Comparison of ENCODE assay signal across 8 mouse cellular contexts in genomic region chr4:116073146-116073545, GRCm38 (mm10). TPM values are rescaled to one million over a fixed set of nuclear protein-coding genes. Genes with fewer than 3 reads are reported as not detected.
A peak's percentile ranks its signal among the peaks of the same experiment; 100 is the strongest.
DNase-seq lines count a peak whose midpoint lies in the region; ATAC-seq lines count a peak whose summit lies in the region.

No protein-coding gene starts in this region.

- peak overlapping the region; percentile 25 for H3K4me3 ChIP-seq in heart, embryonic 12.5 days
- peak overlapping the region; percentile 92 for H3K4me3 ChIP-seq in heart, embryonic 16.5 days (ENCODE audit: low read length)
- 0 out of 2 replicates have a peak overlapping the region, but pooled peaks have one; percentile 1 for H3K4me3 ChIP-seq in midbrain, embryonic 13.5 days (replicated peaks)

- no peak for DNase-seq in heart, postnatal 14 days
- DNase-seq in MEL-GATA-1-ER (ENCODE audit: extremely low read depth, low read depth) = peak; percentile 33
- no peak for DNase-seq in spleen, postnatal 36 days (ENCODE audit: low spot score in 2 of 2)
- DNase-seq in testis, postnatal 14 days (ENCODE audit: low spot score) = no peak

- peak overlapping the region; percentile 65 for H3K4me2 ChIP-seq in heart, embryonic 12.5 days
- H3K4me2 ChIP-seq in heart, embryonic 16.5 days (ENCODE audit: low read depth, low read length) = peak overlapping the region; percentile 87
- H3K4me2 ChIP-seq in midbrain, embryonic 13.5 days (replicated peaks) = peak overlapping the region; percentile 97

- H3K27ac ChIP-seq in heart, embryonic 12.5 days (ENCODE audit: poor library complexity, severe bottlenecking) = no peak overlapping the region
- no peak overlapping the region for H3K27ac ChIP-seq in heart, embryonic 16.5 days (ENCODE audit: low read length)
- no peak overlapping the region for H3K27ac ChIP-seq in midbrain, embryonic 13.5 days

- peak overlapping the region; percentile 55; the same call in 1 of the 2 replicates for H3K9ac ChIP-seq in heart, embryonic 12.5 days
- peak overlapping the region; percentile 52 for H3K9ac ChIP-seq in heart, embryonic 16.5 days (ENCODE audit: low read length)
- 0 out of 2 replicates have a peak overlapping the region, but pooled peaks have one; percentile 29 for H3K9ac ChIP-seq in midbrain, embryonic 13.5 days (replicated peaks)

- ATAC-seq in heart, embryonic 12.5 days (ENCODE audit: insufficient number of reproducible peaks, low FRiP score) = no peak
- ATAC-seq in heart, embryonic 16.5 days (replicated peaks; ENCODE audit: extremely low read depth, insufficient read depth, low FRiP score) = no peak
- ATAC-seq in midbrain, embryonic 13.5 days = no peak
- ATAC-seq in cerebellum, adult (ENCODE audit: insufficient number of reproducible peaks, low FRiP score, low TSS enrichment) = no peak

- intact Hi-C loops in heart, postnatal 14 days (cut with DNase I) = no loop called here

- H3K4me1 ChIP-seq in heart, embryonic 12.5 days (replicated peaks) = peaks cover 34% of the 10 kb centered on the region
- H3K4me1 ChIP-seq in heart, embryonic 16.5 days (ENCODE audit: control insufficient read depth, insufficient read depth, low read length) = peaks cover 27% of the 10 kb centered on the region
- peaks cover 36% of the 10 kb centered on the region for H3K4me1 ChIP-seq in midbrain, embryonic 13.5 days (replicated peaks)

- H3K9me3 ChIP-seq in heart, embryonic 12.5 days (replicated peaks) = no peaks in the 10 kb centered on the region
- H3K9me3 ChIP-seq in heart, embryonic 16.5 days (replicated peaks; ENCODE audit: control insufficient read depth, low read length) = no peaks in the 10 kb centered on the region
- no peaks in the 10 kb centered on the region for H3K9me3 ChIP-seq in midbrain, embryonic 13.5 days

- H3K27me3 ChIP-seq in heart, embryonic 12.5 days (replicated peaks) = no peaks in the 10 kb centered on the region
- H3K27me3 ChIP-seq in heart, embryonic 16.5 days (ENCODE audit: control insufficient read depth, insufficient read depth, low read length) = no peaks in the 10 kb centered on the region
- H3K27me3 ChIP-seq in midbrain, embryonic 13.5 days = no peaks in the 10 kb centered on the region

- 56% methylated on average over 4 of the region's 4 CpGs for WGBS in heart, embryonic 12.5 days
- 45% methylated on average over 4 of the region's 4 CpGs for WGBS in heart, embryonic 16.5 days
- WGBS in midbrain, embryonic 13.5 days = 56% methylated on average over 4 of the region's 4 CpGs

- H3K36me3 ChIP-seq in heart, embryonic 12.5 days = peaks cover 26% of the 10 kb centered on the region
- H3K36me3 ChIP-seq in heart, embryonic 16.5 days (ENCODE audit: control insufficient read depth, insufficient read depth) = peaks cover 21% of the 10 kb centered on the region
- peaks cover 19% of the 10 kb centered on the region for H3K36me3 ChIP-seq in midbrain, embryonic 13.5 days

RNA-seq across cellular contexts. Expression of gene Uqcrh, which starts 1.7 kb away (rescaled TPM):
- 868 and 885 TPM in 2 replicates for polyA plus RNA-seq in heart, embryonic 12.5 days (2016; fragmentation: Nextera tagmentation; extraction: Ambion mirVana)
- total RNA-seq in heart, postnatal 14 days (2021) = 1,000 to 10,000 TPM; 1,830 to 1,899 TPM
- 1,257 and 1,258 TPM in 2 replicates for polyA plus RNA-seq in heart, embryonic 16.5 days (2015; fragmentation: Nextera tagmentation; extraction: Ambion mirVana)
- 434 and 439 TPM in 2 replicates for polyA plus RNA-seq in midbrain, embryonic 13.5 days (2015; fragmentation: Nextera tagmentation; extraction: Ambion mirVana)

RNA-seq across cellular contexts. Expression of gene Lrrc41, which starts 1.9 kb away (rescaled TPM):
- polyA plus RNA-seq in heart, embryonic 12.5 days (2016; fragmentation: Nextera tagmentation; extraction: Ambion mirVana) = 60.2 and 63.3 TPM in 2 replicates
- total RNA-seq in heart, postnatal 14 days (2021) = 10 to 100 TPM; 30.7 to 31.5 TPM
- 53.8 and 55.3 TPM in 2 replicates for polyA plus RNA-seq in heart, embryonic 16.5 days (2015; fragmentation: Nextera tagmentation; extraction: Ambion mirVana)
- 62.1 and 67.1 TPM in 2 replicates for polyA plus RNA-seq in midbrain, embryonic 13.5 days (2015; fragmentation: Nextera tagmentation; extraction: Ambion mirVana)

RNA-seq across cellular contexts. Expression of gene Nsun4, which starts 19.5 kb away (rescaled TPM):
- 24.9 and 28.8 TPM in 2 replicates for polyA plus RNA-seq in heart, embryonic 12.5 days (2016; fragmentation: Nextera tagmentation; extraction: Ambion mirVana)
- 10 to 100 TPM; 24.4 to 25.6 TPM for total RNA-seq in heart, postnatal 14 days (2021)
- polyA plus RNA-seq in heart, embryonic 16.5 days (2015; fragmentation: Nextera tagmentation; extraction: Ambion mirVana) = 32.4 and 33.6 TPM in 2 replicates
- polyA plus RNA-seq in midbrain, embryonic 13.5 days (2015; fragmentation: Nextera tagmentation; extraction: Ambion mirVana) = 17.5 and 17.9 TPM in 2 replicates

RNA-seq across cellular contexts. Expression of gene Rad54l, which starts 50.3 kb away (rescaled TPM):
- 25.1 and 25.9 TPM in 2 replicates for polyA plus RNA-seq in heart, embryonic 12.5 days (2016; fragmentation: Nextera tagmentation; extraction: Ambion mirVana)
- 1 to 10 TPM in 1 of 2 experiments, under 1 TPM in 1; 0.81 to 1.5 TPM for total RNA-seq in heart, postnatal 14 days (2021)
- polyA plus RNA-seq in heart, embryonic 16.5 days (2015; fragmentation: Nextera tagmentation; extraction: Ambion mirVana) = 18.5 and 20.2 TPM in 2 replicates
- polyA plus RNA-seq in midbrain, embryonic 13.5 days (2015; fragmentation: Nextera tagmentation; extraction: Ambion mirVana) = 18.8 and 19.4 TPM in 2 replicates

RNA-seq across cellular contexts. Expression of gene Pomgnt1, which starts 50.5 kb away (rescaled TPM):
- 71.5 and 74.8 TPM in 2 replicates for polyA plus RNA-seq in heart, embryonic 12.5 days (2016; fragmentation: Nextera tagmentation; extraction: Ambion mirVana)
- total RNA-seq in heart, postnatal 14 days (2021) = 10 to 100 TPM; 69.3 to 74.1 TPM
- polyA plus RNA-seq in heart, embryonic 16.5 days (2015; fragmentation: Nextera tagmentation; extraction: Ambion mirVana) = 60.2 and 68.8 TPM in 2 replicates
- polyA plus RNA-seq in midbrain, embryonic 13.5 days (2015; fragmentation: Nextera tagmentation; extraction: Ambion mirVana) = 51.8 and 56.9 TPM in 2 replicates

Comparison
In these comparisons a context has a peak if more than half of its experiments do, and no peak if none do; other contexts are left out.
1. H3K4me3 ChIP-seq: peak in every context shown above with its lines; median percentile 92 in heart, embryonic 16.5 days; 25 in heart, embryonic 12.5 days; 1 in midbrain, embryonic 13.5 days.